8 mouse cellular contexts compared by ENCODE assay signal in the genomic region with DNA sequence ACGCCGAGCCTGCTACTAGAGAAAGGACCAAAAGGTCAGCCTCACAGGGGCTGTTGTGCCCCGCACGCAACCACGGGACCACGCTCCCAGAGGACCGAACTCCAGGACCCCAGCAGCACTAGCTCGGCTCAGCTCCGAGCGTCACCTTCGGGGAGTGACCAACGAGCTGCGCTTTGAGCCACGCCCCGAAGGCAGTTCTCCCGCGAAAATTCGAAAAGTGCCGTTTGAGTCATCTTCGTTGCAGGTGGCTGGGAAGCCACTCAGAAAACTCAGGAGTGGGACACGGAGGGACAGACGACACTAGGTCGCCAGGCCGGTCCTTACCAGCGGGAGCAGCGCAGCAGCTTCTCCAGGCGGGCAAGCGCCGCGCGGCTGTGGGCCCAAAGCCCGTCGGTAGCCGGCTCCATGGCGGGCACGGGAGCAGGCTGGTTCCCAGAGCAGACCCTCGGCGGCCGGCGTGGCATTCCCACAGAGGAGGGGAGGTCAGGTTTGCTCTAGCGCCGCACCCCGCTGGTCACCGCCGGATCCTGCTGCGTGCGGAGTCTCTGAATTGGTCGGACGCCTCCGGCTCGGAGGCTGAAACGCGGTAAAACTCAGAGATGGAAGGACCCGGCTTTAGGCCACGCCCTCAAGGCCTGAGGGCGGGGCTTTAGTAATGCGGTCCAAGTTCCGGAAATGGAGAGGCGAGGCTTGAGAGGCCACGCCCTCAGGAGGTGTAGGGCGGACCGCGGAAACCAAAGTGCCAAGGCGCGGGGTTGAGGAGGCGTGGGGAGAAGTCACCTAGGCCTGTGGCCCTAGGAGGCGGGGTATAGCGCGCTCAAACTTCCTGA. TPM values are rescaled to one million over a fixed set of nuclear protein-coding genes. Genes with fewer than 3 reads are reported as not detected.
DNase-seq lines count a peak whose midpoint lies in the region; ATAC-seq lines count a peak whose summit lies in the region.

Bard1 (minus strand) TSS at position 803 of the 830 bp plus-strand sequence.

- peak; percentile 96 for DNase-seq in Muller cell, postnatal 12 days (ENCODE audit: inconsistent ontology term)
- DNase-seq in cerebellum, adult 9-11 months: peak; percentile 54
- peak; percentile 50 to 74 for DNase-seq in frontal cortex, adult 2 months (ENCODE audit: extremely low spot score in 1 of 2, low spot score in 1 of 2)
- DNase-seq in hindbrain, embryonic 11.5 days (ENCODE audit: low spot score): peak; percentile 97
- DNase-seq in layer of hippocampus, postnatal 10 days (ENCODE audit: low spot score in 2 of 2): peak; percentile 73 to 78
- peak; percentile 96 for DNase-seq in lung, postnatal 10 days
- DNase-seq in ovary, postnatal 36 days (ENCODE audit: low spot score): peak; percentile 95
- peak; percentile 98 for DNase-seq in thymus, postnatal 25 days

- H3K4me1 ChIP-seq in hindbrain, embryonic 11.5 days (replicated peaks; ENCODE audit: control insufficient read depth, insufficient read depth, low read length): no peaks in the 10 kb centered on the region

- peak within 1 kb of the TSS; percentile 82 for H3K4me3 ChIP-seq in hindbrain, embryonic 11.5 days (ENCODE audit: low read depth, low read length)

- peak; percentile 97 for ATAC-seq in hindbrain, embryonic 11.5 days (ENCODE audit: low FRiP score)

- no peaks in the 10 kb centered on the region for H3K27me3 ChIP-seq in hindbrain, embryonic 11.5 days (ENCODE audit: control insufficient read depth, insufficient read depth, low read length)

- H3K9ac ChIP-seq in hindbrain, embryonic 11.5 days (ENCODE audit: low read depth, low read length): peak within 1 kb of the TSS; percentile 74

- peak within 1 kb of the TSS; percentile 56; the same call in 1 of the 2 replicates for H3K27ac ChIP-seq in hindbrain, embryonic 11.5 days (ENCODE audit: low read depth, low read length)

- H3K9me3 ChIP-seq in hindbrain, embryonic 11.5 days (ENCODE audit: control insufficient read depth, low read length): no peaks in the 10 kb centered on the region

- H3K4me2 ChIP-seq in hindbrain, embryonic 11.5 days (replicated peaks; ENCODE audit: low read depth, low read length): peak within 1 kb of the TSS; percentile 72

- H3K36me3 ChIP-seq in hindbrain, embryonic 11.5 days (ENCODE audit: control insufficient read depth, insufficient read depth, low read length): no peaks in the 10 kb centered on the region

- under 1% methylated on average over 68 of the region's 69 CpGs for WGBS in hindbrain, embryonic 11.5 days

RNA-seq across cellular contexts. Expression of gene Bard1, which starts in this region (rescaled TPM):
- polyA plus RNA-seq in frontal cortex, adult 2 months (2012; rRNA removed): 0.78 and 0.84 TPM in 2 replicates
- 2.2 and 2.7 TPM in 2 replicates for polyA plus RNA-seq in hindbrain, embryonic 11.5 days (2014; fragmentation: Nextera tagmentation; extraction: Ambion mirVana)
- 1 to 10 TPM; 1.0 to 1.2 TPM for total RNA-seq in layer of hippocampus, postnatal 10 days (2021)

Comparison
In these comparisons a context has a peak if more than half of its experiments do, and no peak if none do; other contexts are left out.
1. Peak in every context shown above with its lines: DNase-seq, ATAC-seq, H3K4me3 ChIP-seq and H3K27ac ChIP-seq.
2. Peak in DNase-seq in frontal cortex, adult 2 months; RNA of the gene not detected or under 1 TPM.